12 mouse cellular contexts compared by ENCODE assay signal in the genomic region with DNA sequence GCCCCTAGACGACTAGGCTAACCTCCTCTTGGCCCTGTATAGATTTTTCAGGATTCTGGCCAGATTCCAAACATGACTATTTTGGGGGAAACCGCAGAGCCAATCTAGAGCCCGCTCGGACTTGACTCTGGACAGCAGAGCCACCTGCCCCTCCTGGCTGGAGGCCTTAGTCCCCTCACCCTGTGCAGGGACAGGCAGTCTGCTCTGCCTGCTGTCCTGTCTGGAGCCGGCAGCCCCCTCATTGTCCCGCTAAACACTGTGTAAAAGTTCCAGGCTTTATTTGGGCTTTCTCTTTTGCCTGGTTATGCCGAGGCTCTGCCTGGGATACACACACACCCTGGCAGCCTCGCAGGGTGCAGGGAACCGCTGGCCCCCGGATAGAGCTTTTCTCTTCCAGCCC.
DNase-seq lines count a peak whose midpoint lies in the region; ATAC-seq and TF ChIP-seq lines count a peak whose summit lies in the region.
"Had no signal": no experiment of that assay in that cellular context is flagged by ENCODE, and none has a peak within 500 bp of the region (broad histone marks: within the 10 kb centered on the region; RNA-seq: fewer than 3 reads in every experiment).

No protein-coding gene starts in this region.

- H3K27ac ChIP-seq in lung, embryonic 14.5 days (ENCODE audit: low read depth) = no peak overlapping the region
- H3K27ac ChIP-seq in forebrain, embryonic 15.5 days (replicated peaks) = peak overlapping the region; percentile 58
- 0 out of 2 replicates have a peak overlapping the region, but pooled peaks have one; percentile 64 for H3K27ac ChIP-seq in intestine, embryonic 15.5 days
- peak overlapping the region; percentile 32; the same call in 1 of the 2 replicates for H3K27ac ChIP-seq in stomach, embryonic 15.5 days
- H3K27ac ChIP-seq: kidney, postnatal 0 days; liver, embryonic 12.5 days had no signal

- no peaks in the 10 kb centered on the region for H3K9me3 ChIP-seq in lung, embryonic 14.5 days (ENCODE audit: low read depth, low read length)
- no peaks in the 10 kb centered on the region for H3K9me3 ChIP-seq in forebrain, embryonic 15.5 days
- H3K9me3 ChIP-seq in intestine, embryonic 15.5 days = no peaks in the 10 kb centered on the region
- H3K9me3 ChIP-seq in stomach, embryonic 15.5 days = no peaks in the 10 kb centered on the region
- H3K9me3 ChIP-seq: liver, embryonic 12.5 days had no signal

- peak; percentile 74 for DNase-seq in lung, embryonic 14.5 days
- no peak for DNase-seq in lung, postnatal 25 days (ENCODE audit: low spot score)
- DNase-seq in spleen, postnatal 4 days (ENCODE audit: low spot score in 2 of 2) = no peak
- DNase-seq in right cerebral cortex, postnatal 25 days = no peak
- DNase-seq in adrenal gland, adult (ENCODE audit: inconsistent age in 2 of 2, low spot score in 1 of 2) = no peak
- DNase-seq: lung, postnatal 4 days; thymus, adult 18-20 months had no signal

- TF ChIP-seq CTCF in lung, embryonic 14.5 days (IDR thresholded peaks at IDR 0.05; ENCODE audit: low read depth) = no peak

- ATAC-seq in lung, embryonic 14.5 days (ENCODE audit: insufficient read depth) = no peak
- peak; percentile 57; the same call in 1 of the 2 replicates for ATAC-seq in forebrain, embryonic 15.5 days (replicated peaks)
- peak; percentile 18; the same call in 1 of the 2 replicates for ATAC-seq in intestine, embryonic 15.5 days
- peak; percentile 19; the same call in 1 of the 2 replicates for ATAC-seq in stomach, embryonic 15.5 days (ENCODE audit: insufficient read depth, low FRiP score, low read depth)
- ATAC-seq: liver, embryonic 12.5 days had no signal

- H3K36me3 ChIP-seq in lung, embryonic 14.5 days (ENCODE audit: insufficient read depth) = no peaks in the 10 kb centered on the region
- H3K36me3 ChIP-seq in forebrain, embryonic 15.5 days = no peaks in the 10 kb centered on the region
- H3K36me3 ChIP-seq in intestine, embryonic 15.5 days = no peaks in the 10 kb centered on the region
- no peaks in the 10 kb centered on the region for H3K36me3 ChIP-seq in stomach, embryonic 15.5 days
- H3K36me3 ChIP-seq: liver, embryonic 12.5 days had no signal

- peaks cover 4% of the 10 kb centered on the region; the same call in 1 of the 2 replicates for H3K27me3 ChIP-seq in lung, embryonic 14.5 days (ENCODE audit: insufficient read depth, low read length)
- peaks cover 37% of the 10 kb centered on the region for H3K27me3 ChIP-seq in forebrain, embryonic 15.5 days
- peaks cover 10% of the 10 kb centered on the region for H3K27me3 ChIP-seq in intestine, embryonic 15.5 days (replicated peaks)
- peaks cover 27% of the 10 kb centered on the region; the same call in 1 of the 2 replicates for H3K27me3 ChIP-seq in stomach, embryonic 15.5 days (replicated peaks)

- H3K9ac ChIP-seq in lung, embryonic 14.5 days = no peak overlapping the region
- no peak overlapping the region for H3K9ac ChIP-seq in forebrain, embryonic 15.5 days (replicated peaks)
- no peak overlapping the region for H3K9ac ChIP-seq in intestine, embryonic 15.5 days
- no peak overlapping the region for H3K9ac ChIP-seq in stomach, embryonic 15.5 days
- H3K9ac ChIP-seq: liver, embryonic 12.5 days had no signal

- no peak overlapping the region for H3K4me3 ChIP-seq in lung, embryonic 14.5 days (ENCODE audit: low read depth, low read length)
- no peak overlapping the region for H3K4me3 ChIP-seq in forebrain, embryonic 15.5 days
- H3K4me3 ChIP-seq in intestine, embryonic 15.5 days (replicated peaks) = no peak overlapping the region
- H3K4me3 ChIP-seq in stomach, embryonic 15.5 days (replicated peaks) = no peak overlapping the region
- H3K4me3 ChIP-seq: liver, embryonic 12.5 days had no signal

- WGBS in lung, embryonic 14.5 days = 19% methylated on average over 10 of the region's 10 CpGs
- 8% methylated on average over 10 of the region's 10 CpGs for WGBS in forebrain, embryonic 15.5 days
- WGBS in intestine, embryonic 15.5 days = 32% methylated on average over 10 of the region's 10 CpGs
- 25% methylated on average over 10 of the region's 10 CpGs for WGBS in stomach, embryonic 15.5 days

- no peak overlapping the region for H3K4me2 ChIP-seq in lung, embryonic 14.5 days
- peak overlapping the region; percentile 11; the same call in 1 of the 2 replicates for H3K4me2 ChIP-seq in forebrain, embryonic 15.5 days (replicated peaks)
- peak overlapping the region; percentile 38 for H3K4me2 ChIP-seq in intestine, embryonic 15.5 days (replicated peaks)
- 0 out of 2 replicates have a peak overlapping the region, but pooled peaks have one; percentile 20 for H3K4me2 ChIP-seq in stomach, embryonic 15.5 days
- H3K4me2 ChIP-seq: liver, embryonic 12.5 days had no signal

- peaks cover 6% of the 10 kb centered on the region; the same call in 1 of the 2 replicates for H3K4me1 ChIP-seq in lung, embryonic 14.5 days (ENCODE audit: insufficient read depth)
- peaks cover 40% of the 10 kb centered on the region for H3K4me1 ChIP-seq in forebrain, embryonic 15.5 days
- peaks cover 13% of the 10 kb centered on the region for H3K4me1 ChIP-seq in intestine, embryonic 15.5 days (replicated peaks)
- H3K4me1 ChIP-seq in stomach, embryonic 15.5 days = peaks cover 25% of the 10 kb centered on the region
